ENCODE assay signal across 8 mouse cellular contexts in the genomic region with DNA sequence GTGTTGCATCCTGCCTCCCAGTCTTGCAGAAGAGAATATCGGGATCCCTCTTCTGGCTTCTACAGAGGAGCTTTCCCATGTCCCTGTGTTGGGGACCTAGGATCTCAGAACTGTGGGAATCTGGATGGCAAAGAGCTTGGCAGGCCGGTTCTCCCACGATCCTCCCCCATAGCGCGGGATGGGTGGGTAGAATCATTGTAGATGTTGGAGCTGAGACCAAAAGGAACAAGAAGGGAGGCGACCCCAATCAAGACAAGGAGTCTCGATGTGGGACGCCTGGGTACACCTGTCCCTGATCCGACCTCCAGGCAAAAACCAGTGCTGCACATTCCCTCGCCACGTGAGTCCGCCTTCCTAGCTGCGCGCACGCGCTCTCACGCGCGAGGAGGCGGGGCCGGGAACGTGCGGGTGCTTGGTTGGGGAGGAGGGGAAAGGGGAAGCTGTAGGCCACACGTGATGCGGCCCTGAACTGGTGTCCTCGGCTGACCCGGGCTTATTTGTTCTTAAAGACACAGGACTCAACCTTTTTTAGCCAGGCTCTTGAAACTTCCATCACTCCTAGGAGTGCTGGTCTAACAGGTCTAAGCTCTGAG. TPM values are rescaled to one million over a fixed set of nuclear protein-coding genes. Genes with fewer than 3 reads are reported as not detected.
A peak's percentile ranks its signal among the peaks of the same experiment; 100 is the strongest.
DNase-seq lines count a peak whose midpoint lies in the region; ATAC-seq and TF ChIP-seq lines count a peak whose summit lies in the region.

No protein-coding gene starts in this region.

- peak overlapping the region; percentile 97 for H3K27ac ChIP-seq in brown adipose tissue, adult 24 weeks (replicated peaks; ENCODE audit: low read depth, low read length)
- peak overlapping the region; percentile 78 for H3K27ac ChIP-seq in forebrain, embryonic 12.5 days
- H3K27ac ChIP-seq in neural tube, embryonic 14.5 days (ENCODE audit: low read depth, low read length): no peak overlapping the region
- H3K27ac ChIP-seq in testis, adult 2 months (ENCODE audit: control insufficient read depth, insufficient read depth, low read depth, low read length): peak overlapping the region; percentile 86

- 0 out of 2 replicates have a peak, but pooled peaks cover 10% of the 10 kb centered on the region for H3K4me1 ChIP-seq in brown adipose tissue, adult 24 weeks (ENCODE audit: control insufficient read depth, insufficient read depth, insufficient read length, low read length)
- peaks cover 70% of the 10 kb centered on the region for H3K4me1 ChIP-seq in forebrain, embryonic 12.5 days
- H3K4me1 ChIP-seq in neural tube, embryonic 14.5 days (ENCODE audit: control insufficient read depth, insufficient read depth, low read length): peaks cover 40% of the 10 kb centered on the region
- H3K4me1 ChIP-seq in testis, adult 2 months (ENCODE audit: control insufficient read depth, insufficient read depth, low read length): peaks cover 62% of the 10 kb centered on the region

- H3K9ac ChIP-seq in forebrain, embryonic 12.5 days: peak overlapping the region; percentile 79; the same call in 1 of the 2 replicates
- no peak overlapping the region for H3K9ac ChIP-seq in neural tube, embryonic 14.5 days (replicated peaks; ENCODE audit: low read depth, low read length)

- WGBS in forebrain, embryonic 12.5 days: under 1% methylated on average over 27 of the region's 27 CpGs
- under 1% methylated on average over 27 of the region's 27 CpGs for WGBS in neural tube, embryonic 14.5 days

- peak; percentile 5; the same call in 1 of the 2 replicates for ATAC-seq in forebrain, embryonic 12.5 days (ENCODE audit: low FRiP score)
- no peak for ATAC-seq in neural tube, embryonic 14.5 days (ENCODE audit: low read depth)

- peak; percentile 63 for TF ChIP-seq POLR2A in testis, adult 2 months (IDR thresholded peaks at IDR 0.05; ENCODE audit: control insufficient read depth, low read depth, low read length)

- no peaks in the 10 kb centered on the region for H3K9me3 ChIP-seq in forebrain, embryonic 12.5 days
- H3K9me3 ChIP-seq in neural tube, embryonic 14.5 days (ENCODE audit: control insufficient read depth, low read length): no peaks in the 10 kb centered on the region

- intact Hi-C loops in heart, postnatal 14 days (cut with DNase I): no loop called here

- H3K36me3 ChIP-seq in forebrain, embryonic 12.5 days (replicated peaks): peaks cover 30% of the 10 kb centered on the region
- peaks cover 22% of the 10 kb centered on the region for H3K36me3 ChIP-seq in neural tube, embryonic 14.5 days (ENCODE audit: control insufficient read depth, insufficient read depth, low read length)
- H3K36me3 ChIP-seq in testis, adult 2 months (ENCODE audit: control insufficient read depth, insufficient read depth, low read length): no peaks in the 10 kb centered on the region; the same call in 1 of the 2 replicates

- H3K4me2 ChIP-seq in forebrain, embryonic 12.5 days: peak overlapping the region; percentile 99
- H3K4me2 ChIP-seq in neural tube, embryonic 14.5 days (ENCODE audit: low read depth, low read length): peak overlapping the region; percentile 93

- H3K27me3 ChIP-seq in forebrain, embryonic 12.5 days: no peaks in the 10 kb centered on the region
- H3K27me3 ChIP-seq in neural tube, embryonic 14.5 days (ENCODE audit: control insufficient read depth, insufficient read depth, low read length): no peaks in the 10 kb centered on the region
- H3K27me3 ChIP-seq in testis, adult 2 months (ENCODE audit: control insufficient read depth, insufficient read depth, low read length): no peaks in the 10 kb centered on the region

- no peak for TF ChIP-seq CTCF in testis, adult 2 months (IDR thresholded peaks at IDR 0.05; ENCODE audit: control insufficient read depth, insufficient read depth, insufficient replicate concordance, low read depth, low read length)

- peak overlapping the region; percentile 56 for H3K4me3 ChIP-seq in brown adipose tissue, adult 24 weeks (ENCODE audit: insufficient read depth, low read depth, low read length)
- peak overlapping the region; percentile 61 for H3K4me3 ChIP-seq in forebrain, embryonic 12.5 days (replicated peaks)
- peak overlapping the region; percentile 48 for H3K4me3 ChIP-seq in neural tube, embryonic 14.5 days (ENCODE audit: low read depth, low read length)
- peak overlapping the region; percentile 58 for H3K4me3 ChIP-seq in testis, adult 2 months (ENCODE audit: control insufficient read depth, low read depth, low read length)

- DNase-seq in CD4-positive, CD25-positive, alpha-beta regulatory T cell, adult 2 months (ENCODE audit: low read depth, low spot score): peak; percentile 94
- peak; percentile 96 to 99 for DNase-seq in heart, postnatal 14 days
- DNase-seq in layer of hippocampus, adult 18-20 months (ENCODE audit: low spot score in 2 of 2): peak; percentile 93 to 94
- DNase-seq in lung, adult 18-20 months: peak; percentile 97 to 98

RNA-seq across cellular contexts. Expression of a gene that starts 2.6 kb away (rescaled TPM):
- 23.3 and 31.5 TPM in 2 replicates for polyA plus RNA-seq in brown adipose tissue, adult 24 weeks (2012; ENCODE audit: insufficient read depth, insufficient read length, missing spikeins)
- polyA plus RNA-seq in forebrain, embryonic 12.5 days (2016; fragmentation: Nextera tagmentation; extraction: Ambion mirVana): 3.8 and 3.9 TPM in 2 replicates
- total RNA-seq in heart, postnatal 14 days (2021): 10 to 100 TPM; 24.7 to 27.1 TPM
- total RNA-seq in layer of hippocampus, adult 18-20 months (2021): 10 to 100 TPM; 47.6 to 50.2 TPM
- 2.5 and 2.6 TPM in 2 replicates for polyA plus RNA-seq in neural tube, embryonic 14.5 days (2014; fragmentation: Nextera tagmentation; extraction: Ambion mirVana)
- 11.2 and 12.9 TPM in 2 replicates for polyA plus RNA-seq in testis, adult 2 months (2012; rRNA removed)

RNA-seq across cellular contexts. Expression of a gene that starts 7.8 kb away (rescaled TPM):
- 445 and 504 TPM in 2 replicates for polyA plus RNA-seq in brown adipose tissue, adult 24 weeks (2012; ENCODE audit: insufficient read depth, insufficient read length, missing spikeins)
- 707 and 745 TPM in 2 replicates for polyA plus RNA-seq in forebrain, embryonic 12.5 days (2016; fragmentation: Nextera tagmentation; extraction: Ambion mirVana)
- 100 to 1,000 TPM; 552 to 626 TPM for total RNA-seq in heart, postnatal 14 days (2021)
- total RNA-seq in layer of hippocampus, adult 18-20 months (2021): 100 to 1,000 TPM; 359 to 364 TPM
- 603 and 609 TPM in 2 replicates for polyA plus RNA-seq in neural tube, embryonic 14.5 days (2014; fragmentation: Nextera tagmentation; extraction: Ambion mirVana)
- 517 and 652 TPM in 2 replicates for polyA plus RNA-seq in testis, adult 2 months (2012; rRNA removed)

RNA-seq across cellular contexts. Expression of a gene that starts 7.8 kb away (rescaled TPM):
- 12.1 and 17.1 TPM in 2 replicates for polyA plus RNA-seq in brown adipose tissue, adult 24 weeks (2012; ENCODE audit: insufficient read depth, insufficient read length, missing spikeins)
- polyA plus RNA-seq in forebrain, embryonic 12.5 days (2016; fragmentation: Nextera tagmentation; extraction: Ambion mirVana): 10.2 and 11.0 TPM in 2 replicates
- 1 to 10 TPM; 4.3 to 6.6 TPM for total RNA-seq in heart, postnatal 14 days (2021)
- 100 to 1,000 TPM; 182 TPM for total RNA-seq in layer of hippocampus, adult 18-20 months (2021)
- 31.9 and 32.8 TPM in 2 replicates for polyA plus RNA-seq in neural tube, embryonic 14.5 days (2014; fragmentation: Nextera tagmentation; extraction: Ambion mirVana)
- 2.3 and 3.3 TPM in 2 replicates for polyA plus RNA-seq in testis, adult 2 months (2012; rRNA removed)

RNA-seq across cellular contexts. Expression of a gene that starts 10.3 kb away (rescaled TPM):
- 9.2 and 9.9 TPM in 2 replicates for polyA plus RNA-seq in brown adipose tissue, adult 24 weeks (2012; ENCODE audit: insufficient read depth, insufficient read length, missing spikeins)
- polyA plus RNA-seq in forebrain, embryonic 12.5 days (2016; fragmentation: Nextera tagmentation; extraction: Ambion mirVana): 26.5 and 30.1 TPM in 2 replicates
- 10 to 100 TPM; 17.5 to 18.8 TPM for total RNA-seq in heart, postnatal 14 days (2021)
- total RNA-seq in layer of hippocampus, adult 18-20 months (2021): 10 to 100 TPM; 35.8 to 37.2 TPM
- polyA plus RNA-seq in neural tube, embryonic 14.5 days (2014; fragmentation: Nextera tagmentation; extraction: Ambion mirVana): 15.6 and 19.1 TPM in 2 replicates
- 33.4 and 34.6 TPM in 2 replicates for polyA plus RNA-seq in testis, adult 2 months (2012; rRNA removed)

RNA-seq across cellular contexts. Expression of a gene that starts 13.3 kb away (rescaled TPM):
- not detected in 2 replicates for polyA plus RNA-seq in brown adipose tissue, adult 24 weeks (2012; ENCODE audit: insufficient read depth, insufficient read length, missing spikeins)
- 0.64 and 0.68 TPM in 2 replicates for polyA plus RNA-seq in forebrain, embryonic 12.5 days (2016; fragmentation: Nextera tagmentation; extraction: Ambion mirVana)
- total RNA-seq in heart, postnatal 14 days (2021): under 1 TPM in 1 of 2 experiments, not detected in 1; 0.12 TPM
- 1 to 10 TPM; 2.5 to 3.5 TPM for total RNA-seq in layer of hippocampus, adult 18-20 months (2021)
- polyA plus RNA-seq in neural tube, embryonic 14.5 days (2014; fragmentation: Nextera tagmentation; extraction: Ambion mirVana): 0.13 and 0.54 TPM in 2 replicates
- polyA plus RNA-seq in testis, adult 2 months (2012; rRNA removed): 61.0 and 71.6 TPM in 2 replicates
